Mouse (Mus musculus): ENCODE data around the gene Galnt7.

- TF ChIP-seq TAL1 (IDR thresholded peaks at IDR 0.05; ENCODE audit: low read length) (no peak), GATA1 (IDR thresholded peaks at IDR 0.05; ENCODE audit: low read length) (no peak)
Observed at GRCm38 (mm10) chr8:57595853-57596252, 57.0 kb downstream of the Galnt7 start.

Measured in erythroblast, embryonic 14.5 days (primary cell).